Mouse (Mus musculus) spleen, adult 2 months (tissue): Measurements from ENCODE around the gene Gm4779. TPM values are rescaled to one million over a fixed set of nuclear protein-coding genes. Genes with fewer than 3 reads are reported as not detected.

ENCODE experiments used
- DNase-seq, 2 experiments: peaks; one replicate each; pipeline versions ENCODE4 v3.0.0 to v3.0.0-alpha.2; 2012 to 2021; ENCODE audit warnings: low spot score in 2 of 2, low read depth in 1 of 2
- H3K27ac ChIP-seq: fragments of 200-500 bp; 2 replicates; pipeline ENCODE4 v1.5.1; 2012; ENCODE audit warnings: low read length, inconsistent platforms; ENCODE audit not compliant: insufficient read depth
- H3K27me3 ChIP-seq: fragments of 200-500 bp; 2 replicates; pipeline ENCODE4 v1.6.1; 2012; ENCODE audit warnings: mild to moderate bottlenecking, moderate library complexity, low read length, inconsistent platforms; ENCODE audit not compliant: control insufficient read depth, insufficient read depth
- H3K36me3 ChIP-seq: fragments of 200-500 bp; 2 replicates; pipeline ENCODE4 v1.6.1; 2012; ENCODE audit warnings: mild to moderate bottlenecking, low read length, inconsistent platforms; ENCODE audit not compliant: control insufficient read depth, insufficient read depth
- H3K4me1 ChIP-seq: fragments of 200-500 bp; 2 replicates; pipeline ENCODE4 v1.6.1; 2011; ENCODE audit warnings: inconsistent platforms; ENCODE audit not compliant: control insufficient read depth, insufficient read depth, insufficient read length
- H3K4me3 ChIP-seq: fragments of 200-500 bp; 2 replicates; pipeline ENCODE4 v1.5.1; 2011; ENCODE audit warnings: mild to moderate bottlenecking, inconsistent platforms; ENCODE audit not compliant: insufficient read depth, insufficient read length; ENCODE audit errors: extremely low read depth
- CTCF ChIP-seq: fragments of 200-500 bp; IDR thresholded peaks from 2 replicates; pipeline ENCODE4 v1.5.1; 2011; ENCODE audit warnings: mild to moderate bottlenecking, inconsistent platforms; ENCODE audit not compliant: insufficient read depth, insufficient read length, insufficient replicate concordance; ENCODE audit errors: extremely low read depth
- POLR2A ChIP-seq: fragments of 200-500 bp; IDR thresholded peaks from 2 replicates; pipeline ENCODE4 v1.6.1; 2011; ENCODE audit warnings: low read depth, low read length, inconsistent platforms
- WGBS: fragments of 180-500 bp; shearing (Covaris S2); methylation state at CpG from one replicate; pipeline ENCODE4 v1.1.7; 2018; 5-methylcytosine and 5-hydroxymethylcytosine counted together
- polyA plus RNA-seq: library from polyadenylated mRNA; depleted of rRNA; stranded (reverse); fragments of >200 nt; gene quantifications from 2 replicates; pipeline ENCODE4 v1.2.3, GENCODE M21; 2012; rRNA removed

Gene Gm4779
- polyA plus RNA-seq, 1 experiment = not detected

DNA sequence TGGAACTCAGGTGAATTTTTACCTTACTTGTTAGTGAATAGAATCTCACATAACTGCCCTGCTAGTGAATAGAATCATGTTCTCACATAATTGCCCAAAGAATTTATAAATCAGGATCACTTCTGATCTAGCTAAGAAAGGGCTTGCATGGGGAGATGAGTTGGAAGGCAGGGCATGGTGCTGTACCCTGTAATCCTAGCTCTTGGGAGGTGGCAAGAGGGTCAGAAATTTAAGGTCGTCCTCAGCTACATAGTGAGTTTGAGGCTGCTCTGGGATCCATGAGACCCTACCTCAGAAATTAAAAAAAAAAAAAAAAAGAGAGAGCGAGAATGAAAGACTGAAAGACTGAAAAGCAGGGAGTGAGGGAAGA, 53.2 kb downstream of the Gm4779 start:
- no peak overlapping the region for H3K4me3 ChIP-seq
- WGBS = 78% methylated on average over 2 of the region's 2 CpGs
- no peaks in the 10 kb centered on the region for H3K27me3 ChIP-seq
- no peaks in the 10 kb centered on the region; the same call in 1 of the 2 replicates for H3K4me1 ChIP-seq
- no peaks in the 10 kb centered on the region for H3K36me3 ChIP-seq
- DNase-seq = no peak
- TF ChIP-seq POLR2A = no peak
- TF ChIP-seq CTCF = no peak
- H3K27ac ChIP-seq = no peak overlapping the region

DNA sequence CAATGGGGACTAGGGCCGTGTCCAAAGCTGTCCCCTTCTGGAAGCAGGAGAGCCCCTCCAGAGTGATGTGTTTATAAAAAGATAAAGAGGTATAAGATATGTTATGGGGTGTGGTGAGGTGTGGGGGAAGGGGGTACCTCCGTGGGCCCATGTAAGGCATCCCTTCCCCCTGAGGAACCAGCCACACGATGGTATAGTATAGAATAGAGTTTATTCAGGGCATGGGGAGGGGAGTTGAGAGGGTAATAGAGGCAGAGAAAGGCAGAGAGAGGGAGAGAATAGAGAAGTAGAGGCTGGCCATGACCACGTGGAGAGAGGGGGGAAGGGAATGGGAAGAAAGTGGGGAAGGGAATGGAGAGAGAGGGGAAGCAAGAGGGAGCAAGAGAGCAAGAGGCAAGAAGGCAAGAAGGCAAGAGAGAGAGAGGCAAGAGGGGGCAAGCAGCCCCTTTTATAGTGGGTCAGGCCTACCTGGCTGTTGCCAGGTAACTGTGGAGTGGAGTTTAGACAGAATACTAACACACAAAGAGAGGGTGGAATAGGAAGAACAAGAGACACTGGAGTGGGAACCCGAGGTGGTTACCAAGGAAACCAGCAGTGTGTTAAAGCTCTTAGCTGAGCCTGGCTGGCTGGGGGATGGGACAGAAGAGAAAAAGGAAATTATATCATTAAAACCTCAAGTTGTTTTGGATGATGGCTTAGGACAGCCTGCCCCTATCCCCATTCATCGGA, 53.7 kb downstream of the Gm4779 start:
- Histone ChIP-seq H3K4me1 (no peaks in the 10 kb centered on the region; the same call in 1 of the 2 replicates), H3K27me3 (no peaks in the 10 kb centered on the region), H3K27ac (no peak overlapping the region), H3K36me3 (no peaks in the 10 kb centered on the region), H3K4me3 (no peak overlapping the region)
- 43% methylated on average over 6 of the region's 6 CpGs for WGBS
- no peak for DNase-seq
- no peak for TF ChIP-seq POLR2A
- TF ChIP-seq CTCF = no peak

Other genes with a start within 250 kb of the Gm4779 start
- 54.3 and 63.7 TPM in 2 replicates for gene Ogt, start 154.4 kb downstream of the Gm4779 start, polyA plus RNA-seq
- 36.2 and 42.0 TPM in 2 replicates for gene Cxcr3, start 60.2 kb downstream of the Gm4779 start, polyA plus RNA-seq
- 0.06 TPM in 1 of 2 replicates, not detected in the other for gene 8030474K03Rik, start 233 bp upstream of the Gm4779 start, polyA plus RNA-seq
- gene Nhsl2, start 55.0 kb upstream of the Gm4779 start, polyA plus RNA-seq = 1.2 and 1.8 TPM in 2 replicates